Mouse (Mus musculus): Measurements from ENCODE around the gene Fgd6.

DNA sequence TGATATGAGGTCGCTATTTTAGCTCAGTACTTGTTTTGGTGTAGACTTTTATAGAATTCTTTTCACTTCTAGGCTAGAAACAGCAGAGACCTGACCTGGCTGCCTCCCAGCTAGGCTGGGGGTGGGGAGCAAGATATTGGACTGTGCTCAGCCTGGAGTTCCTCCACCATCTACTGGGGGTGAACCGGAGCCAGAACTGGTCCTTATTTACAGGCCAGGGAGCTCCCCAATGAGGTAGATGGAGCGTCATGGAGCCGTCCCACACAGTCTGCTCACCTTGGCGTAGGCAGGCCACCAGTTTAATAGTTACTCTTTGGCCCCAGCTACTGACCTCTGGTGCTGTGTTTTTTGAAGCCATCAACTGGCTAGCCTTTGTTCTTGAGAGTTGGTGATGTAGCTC, 32.9 kb downstream of the Fgd6 start:
- TF ChIP-seq CTCF (IDR thresholded peaks at IDR 0.05; ENCODE audit: control insufficient read depth, insufficient read depth, insufficient replicate concordance, low read depth, low read length) = no peak
- TF ChIP-seq POLR2A (IDR thresholded peaks at IDR 0.05; ENCODE audit: control insufficient read depth, low read depth, low read length) = no peak

Data from testis, adult 2 months (tissue).